ENCODE assay signal across 8 mouse cellular contexts in genomic region chr8:120509136-120510034, GRCm38 (mm10).
DNase-seq lines count a peak whose midpoint lies in the region; ATAC-seq lines count a peak whose summit lies in the region.

No protein-coding gene starts in this region.

- H3K36me3 ChIP-seq in heart, embryonic 10.5 days = no peaks in the 10 kb centered on the region; the same call in 1 of the 2 replicates
- no peaks in the 10 kb centered on the region for H3K36me3 ChIP-seq in forebrain, embryonic 13.5 days (ENCODE audit: poor library complexity, severe bottlenecking)
- no peaks in the 10 kb centered on the region for H3K36me3 ChIP-seq in limb, embryonic 13.5 days
- no peaks in the 10 kb centered on the region for H3K36me3 ChIP-seq in midbrain, embryonic 12.5 days

- peak; percentile 51 for ATAC-seq in forebrain, embryonic 13.5 days
- peak; percentile 20; the same call in 1 of the 2 replicates for ATAC-seq in limb, embryonic 13.5 days (ENCODE audit: low FRiP score, low read depth)
- ATAC-seq in midbrain, embryonic 12.5 days (ENCODE audit: low FRiP score, low read depth) = peak; percentile 81

- H3K27me3 ChIP-seq in heart, embryonic 10.5 days (ENCODE audit: insufficient read depth, poor library complexity, severe bottlenecking) = no peaks in the 10 kb centered on the region
- H3K27me3 ChIP-seq in forebrain, embryonic 13.5 days = no peaks in the 10 kb centered on the region
- peaks cover 13% of the 10 kb centered on the region for H3K27me3 ChIP-seq in limb, embryonic 13.5 days
- H3K27me3 ChIP-seq in midbrain, embryonic 12.5 days = peaks cover 44% of the 10 kb centered on the region

- DNase-seq in heart, embryonic 10.5 days (ENCODE audit: low spot score) = peak; percentile 90
- no peak for DNase-seq in heart, adult 8-10 months (ENCODE audit: low spot score)
- DNase-seq in gastrocnemius, postnatal 10 days = no peak
- DNase-seq in adipocyte (ENCODE audit: low spot score) = no peak
- DNase-seq in testis, postnatal 14 days (ENCODE audit: low spot score) = no peak

- peak overlapping the region; percentile 83 for H3K27ac ChIP-seq in heart, embryonic 10.5 days
- peak overlapping the region; percentile 83 for H3K27ac ChIP-seq in forebrain, embryonic 13.5 days
- no peak overlapping the region for H3K27ac ChIP-seq in limb, embryonic 13.5 days
- H3K27ac ChIP-seq in midbrain, embryonic 12.5 days (replicated peaks) = peak overlapping the region; percentile 83

- H3K9me3 ChIP-seq in heart, embryonic 10.5 days = no peaks in the 10 kb centered on the region
- H3K9me3 ChIP-seq in forebrain, embryonic 13.5 days (replicated peaks) = no peaks in the 10 kb centered on the region
- no peaks in the 10 kb centered on the region for H3K9me3 ChIP-seq in limb, embryonic 13.5 days
- H3K9me3 ChIP-seq in midbrain, embryonic 12.5 days = no peaks in the 10 kb centered on the region

- H3K9ac ChIP-seq in forebrain, embryonic 13.5 days = peak overlapping the region; percentile 56
- no peak overlapping the region for H3K9ac ChIP-seq in limb, embryonic 13.5 days
- H3K9ac ChIP-seq in midbrain, embryonic 12.5 days (replicated peaks) = no peak overlapping the region

- H3K4me1 ChIP-seq in heart, embryonic 10.5 days = peaks cover 99% of the 10 kb centered on the region
- peaks cover 100% of the 10 kb centered on the region for H3K4me1 ChIP-seq in forebrain, embryonic 13.5 days
- peaks cover 93% of the 10 kb centered on the region for H3K4me1 ChIP-seq in limb, embryonic 13.5 days
- peaks cover 99% of the 10 kb centered on the region for H3K4me1 ChIP-seq in midbrain, embryonic 12.5 days

- H3K4me2 ChIP-seq in forebrain, embryonic 13.5 days = peak overlapping the region; percentile 53
- H3K4me2 ChIP-seq in limb, embryonic 13.5 days (replicated peaks) = peak overlapping the region; percentile 50
- peak overlapping the region; percentile 50 for H3K4me2 ChIP-seq in midbrain, embryonic 12.5 days (replicated peaks)

- peak overlapping the region; percentile 37 for H3K4me3 ChIP-seq in heart, embryonic 10.5 days
- H3K4me3 ChIP-seq in forebrain, embryonic 13.5 days = peak overlapping the region; percentile 15; the same call in 1 of the 2 replicates
- peak overlapping the region; percentile 14 for H3K4me3 ChIP-seq in limb, embryonic 13.5 days
- peak overlapping the region; percentile 19; the same call in 1 of the 2 replicates for H3K4me3 ChIP-seq in midbrain, embryonic 12.5 days

- WGBS in heart, embryonic 10.5 days = 3% methylated on average over 21 of the region's 21 CpGs
- 3% methylated on average over 21 of the region's 21 CpGs for WGBS in forebrain, embryonic 13.5 days
- WGBS in limb, embryonic 13.5 days = 5% methylated on average over 21 of the region's 21 CpGs
- 2% methylated on average over 21 of the region's 21 CpGs for WGBS in midbrain, embryonic 12.5 days

Comparison
In these comparisons a context has a peak if more than half of its experiments do, and no peak if none do; other contexts are left out.
1. ATAC-seq: peak in every context shown above with its lines; median percentile 81 in midbrain, embryonic 12.5 days; 51 in forebrain, embryonic 13.5 days; 20 in limb, embryonic 13.5 days.